Mouse (Mus musculus) liver, embryonic 16.5 days (tissue): Measurements from ENCODE around the gene Klf3. TPM values are rescaled to one million over a fixed set of nuclear protein-coding genes. Genes with fewer than 3 reads are reported as not detected.

ENCODE experiments used
- ATAC-seq: fragments of 200-750 bp; cut with Nextera tagmentation; 2 replicates; pipeline ENCODE4 v1.8.0; 2017; ENCODE audit warnings: low read depth, mild to moderate bottlenecking, moderate number of reproducible peaks, moderate library complexity
- H3K27ac ChIP-seq: fragments of 300-500 bp; sonication (generic); 2 replicates; pipeline ENCODE4 v1.5.1; 2014; ENCODE audit warnings: mild to moderate bottlenecking, low read length
- H3K27me3 ChIP-seq: fragments of 300-500 bp; sonication (generic); 2 replicates; pipeline ENCODE4 v1.6.1; 2014; ENCODE audit warnings: low read depth, low read length, mixed read lengths; ENCODE audit not compliant: control insufficient read depth, insufficient read depth
- H3K36me3 ChIP-seq: fragments of 300-500 bp; sonication (generic); 2 replicates; pipeline ENCODE4 v1.6.1; 2014; ENCODE audit warnings: mild to moderate bottlenecking; ENCODE audit not compliant: control insufficient read depth, insufficient read depth
- H3K4me1 ChIP-seq: fragments of 300-500 bp; sonication (generic); 2 replicates; pipeline ENCODE4 v1.6.1; 2014; ENCODE audit warnings: low read depth, low read length, mixed read lengths; ENCODE audit not compliant: control insufficient read depth
- H3K4me2 ChIP-seq: fragments of 300-500 bp; sonication (generic); 2 replicates; pipeline ENCODE4 v1.6.1; 2014; ENCODE audit warnings: low read depth, low read length, mixed read lengths
- H3K4me3 ChIP-seq: fragments of 300-500 bp; sonication (generic); 2 replicates; pipeline ENCODE4 v1.5.1; 2014; ENCODE audit warnings: low read depth, mild to moderate bottlenecking, low read length
- H3K9ac ChIP-seq: fragments of 300-500 bp; sonication (generic); 2 replicates; pipeline ENCODE4 v1.6.1; 2014; ENCODE audit warnings: low read depth, low read length
- H3K9me3 ChIP-seq: fragments of 300-500 bp; sonication (generic); replicated peaks from 2 replicates; pipeline ENCODE4 v1.6.1; 2016; ENCODE audit warnings: low read length; ENCODE audit not compliant: control insufficient read depth
- WGBS: fragments of 180-500 bp; shearing (Covaris S2); extraction: QIAGEN DNeasy Blood & Tissue Kit; methylation state at CpG from one replicate; pipeline ENCODE4 v1.1.7; 2014; ENCODE audit not compliant: insufficient replicate concordance; 5-methylcytosine and 5-hydroxymethylcytosine counted together
- polyA plus RNA-seq: library from polyadenylated mRNA; unstranded; fragments of >200 nt; fragmentation: Nextera tagmentation; extraction: Ambion mirVana; gene quantifications from 2 replicates; pipeline ENCODE4 v1.2.1, GENCODE M21; 2015

Gene Klf3
- polyA plus RNA-seq, 1 experiment from 2014 or later: 88.9 TPM

DNA sequence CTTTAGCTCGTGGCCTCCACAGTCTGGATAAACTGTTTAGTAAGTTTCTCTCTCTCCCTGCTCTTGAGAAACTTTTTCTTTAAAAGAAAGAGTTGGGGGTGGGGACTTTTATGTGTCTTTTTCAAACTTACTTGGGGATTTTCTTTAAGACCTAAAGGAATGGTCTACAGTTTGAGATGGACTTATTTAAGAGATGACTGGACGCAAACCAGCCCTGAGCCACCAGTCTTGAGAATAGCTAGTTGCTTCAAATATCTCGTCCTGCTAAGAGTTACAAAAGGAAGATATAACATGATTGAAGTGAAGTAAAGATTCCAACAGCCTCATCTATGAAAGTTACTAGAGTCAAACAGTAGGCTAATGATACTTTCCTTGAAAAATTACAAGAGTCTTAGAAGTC, 4.0 kb downstream of the Klf3 start:
- ATAC-seq: no peak
- Histone ChIP-seq H3K27ac (peak overlapping the region; percentile 79), H3K9me3 (no peaks in the 10 kb centered on the region), H3K4me1 (peaks cover 65% of the 10 kb centered on the region), H3K27me3 (no peaks in the 10 kb centered on the region), H3K9ac (peak overlapping the region; percentile 56), H3K36me3 (peaks cover 19% of the 10 kb centered on the region), H3K4me2 (peak overlapping the region; percentile 76), H3K4me3 (peak overlapping the region; percentile 55)
- 40% methylated on average over 3 of the region's 3 CpGs for WGBS

DNA sequence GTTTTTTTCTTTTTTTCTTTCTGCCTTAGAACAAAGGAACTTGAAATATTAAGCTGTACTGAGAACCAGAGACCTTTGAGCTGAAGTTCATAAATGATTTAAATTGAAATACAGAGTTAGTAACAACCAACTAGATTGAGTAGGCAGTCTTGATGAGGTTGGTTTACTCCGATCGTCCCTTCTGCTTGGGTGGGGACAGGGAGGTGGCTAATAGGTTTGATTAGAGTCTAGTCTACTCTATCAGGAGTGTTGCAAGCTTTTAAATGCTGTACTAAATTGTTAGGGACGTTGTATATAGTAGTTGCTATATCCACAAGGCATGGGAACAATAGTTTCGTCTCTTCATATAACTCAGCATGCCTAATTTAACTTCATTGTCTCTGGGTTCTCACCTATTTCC, 4.4 kb downstream of the Klf3 start:
- H3K27ac ChIP-seq: peak overlapping the region; percentile 98
- H3K27me3 ChIP-seq: no peaks in the 10 kb centered on the region
- ATAC-seq: no peak
- H3K4me1 ChIP-seq: peaks cover 61% of the 10 kb centered on the region
- H3K9ac ChIP-seq: peak overlapping the region; percentile 43
- WGBS: 13% methylated on average over 4 of the region's 4 CpGs
- no peaks in the 10 kb centered on the region for H3K9me3 ChIP-seq
- H3K4me2 ChIP-seq: peak overlapping the region; percentile 76
- H3K36me3 ChIP-seq: peaks cover 19% of the 10 kb centered on the region
- H3K4me3 ChIP-seq: peak overlapping the region; percentile 75

DNA sequence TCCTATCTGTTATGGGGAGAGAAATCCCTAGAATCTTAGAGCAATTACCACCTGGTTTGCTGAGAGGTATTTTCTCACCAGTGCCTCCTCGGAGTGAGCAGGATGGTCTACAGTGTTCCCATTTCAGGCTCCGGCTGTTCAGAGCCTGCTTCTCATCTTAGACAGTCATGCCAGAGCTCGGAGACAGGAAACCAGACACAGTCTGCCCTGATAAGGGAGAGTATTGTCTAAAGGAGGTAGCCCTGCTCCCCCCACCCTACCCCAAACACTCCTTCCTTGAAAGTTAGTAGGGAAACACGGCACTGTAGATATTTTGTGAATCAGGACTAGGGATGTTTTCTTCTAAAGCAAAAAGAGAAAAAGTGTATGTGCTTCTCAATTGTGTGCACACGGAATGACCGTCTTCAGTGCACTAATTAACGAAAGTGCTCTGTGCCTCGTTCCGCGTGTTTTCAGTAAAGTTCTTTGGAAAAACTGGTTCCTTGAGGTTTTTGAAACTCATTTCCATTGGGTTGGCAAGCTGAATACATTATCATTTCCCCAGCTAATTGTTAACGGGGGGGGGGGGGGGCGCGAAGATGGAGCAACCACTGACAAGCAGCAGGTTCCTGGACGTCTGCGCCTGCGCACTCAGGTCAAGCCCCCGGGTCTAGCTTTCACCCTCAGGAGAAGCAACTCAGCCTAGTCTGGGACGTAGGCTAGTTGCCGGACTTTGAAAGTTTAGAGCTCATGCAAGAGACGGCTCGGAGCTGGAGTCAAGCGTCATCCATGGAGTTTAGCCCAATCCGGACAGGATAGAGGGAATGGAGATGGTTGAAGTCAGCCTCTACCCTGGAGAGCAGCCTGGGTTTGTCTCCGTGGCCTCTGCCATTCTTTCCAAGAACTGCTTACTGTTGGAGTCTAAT, 5.2 kb downstream of the Klf3 start:
- Histone ChIP-seq H3K4me2 (peak overlapping the region; percentile 76), H3K4me1 (peaks cover 60% of the 10 kb centered on the region), H3K9ac (peak overlapping the region; percentile 43), H3K27me3 (no peaks in the 10 kb centered on the region), H3K27ac (peak overlapping the region; percentile 98), H3K9me3 (no peaks in the 10 kb centered on the region), H3K36me3 (peaks cover 19% of the 10 kb centered on the region), H3K4me3 (peak overlapping the region; percentile 75)
- ATAC-seq: no peak
- 44% methylated on average over 24 of the region's 24 CpGs for WGBS

DNA sequence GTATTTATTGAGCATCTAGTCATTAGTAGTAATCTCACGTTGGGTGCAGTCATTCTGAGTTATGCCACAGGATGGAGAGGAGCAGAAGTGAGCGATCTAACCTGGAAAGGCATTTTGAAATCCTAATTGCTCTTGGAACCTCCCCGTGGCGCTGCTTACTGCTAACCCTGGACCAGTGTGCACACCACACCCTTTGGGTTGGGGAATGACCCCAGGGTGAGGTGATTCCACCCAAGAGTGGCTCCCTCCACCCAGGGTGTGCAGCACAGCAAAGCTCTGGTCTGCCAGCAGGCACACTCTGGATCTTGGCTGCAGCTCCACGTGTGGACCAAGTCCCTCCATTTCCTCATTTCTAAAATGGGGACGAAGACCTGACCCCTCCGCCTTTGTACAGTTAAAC, 6.1 kb downstream of the Klf3 start:
- no peaks in the 10 kb centered on the region for H3K9me3 ChIP-seq
- peak overlapping the region; percentile 98 for H3K27ac ChIP-seq
- peaks cover 22% of the 10 kb centered on the region for H3K36me3 ChIP-seq
- H3K4me1 ChIP-seq: peaks cover 67% of the 10 kb centered on the region
- peak overlapping the region; percentile 76 for H3K4me2 ChIP-seq
- 61% methylated on average over 7 of the region's 7 CpGs for WGBS
- H3K27me3 ChIP-seq: no peaks in the 10 kb centered on the region
- H3K9ac ChIP-seq: peak overlapping the region; percentile 38
- H3K4me3 ChIP-seq: peak overlapping the region; percentile 75
- no peak for ATAC-seq

DNA sequence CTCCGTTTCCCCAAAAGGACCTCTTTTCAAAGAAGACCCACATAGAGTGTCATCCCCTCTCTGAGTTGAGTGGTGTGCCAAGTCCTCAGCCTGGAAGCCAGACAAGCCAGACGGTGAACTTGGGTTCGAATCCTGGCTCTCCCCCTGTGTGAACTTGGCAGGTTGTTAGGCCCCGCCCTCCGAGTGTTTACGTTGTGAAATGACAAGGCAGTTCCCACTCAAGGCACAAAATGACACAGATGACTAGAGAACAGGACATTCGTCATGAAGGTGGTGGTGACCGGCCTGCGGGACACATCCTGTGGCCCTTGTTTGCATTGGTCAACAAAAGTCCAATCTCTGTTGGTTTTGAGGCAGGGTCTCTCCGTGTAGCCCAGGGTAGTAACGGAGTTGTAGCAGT, 6.7 kb downstream of the Klf3 start:
- Histone ChIP-seq H3K27me3 (no peaks in the 10 kb centered on the region), H3K4me1 (peaks cover 73% of the 10 kb centered on the region), H3K4me3 (peak overlapping the region; percentile 75), H3K36me3 (peaks cover 27% of the 10 kb centered on the region), H3K4me2 (peak overlapping the region; percentile 76), H3K9me3 (no peaks in the 10 kb centered on the region), H3K9ac (peak overlapping the region; percentile 77), H3K27ac (peak overlapping the region; percentile 98)
- no peak for ATAC-seq
- WGBS: 65% methylated on average over 11 of the region's 11 CpGs

DNA sequence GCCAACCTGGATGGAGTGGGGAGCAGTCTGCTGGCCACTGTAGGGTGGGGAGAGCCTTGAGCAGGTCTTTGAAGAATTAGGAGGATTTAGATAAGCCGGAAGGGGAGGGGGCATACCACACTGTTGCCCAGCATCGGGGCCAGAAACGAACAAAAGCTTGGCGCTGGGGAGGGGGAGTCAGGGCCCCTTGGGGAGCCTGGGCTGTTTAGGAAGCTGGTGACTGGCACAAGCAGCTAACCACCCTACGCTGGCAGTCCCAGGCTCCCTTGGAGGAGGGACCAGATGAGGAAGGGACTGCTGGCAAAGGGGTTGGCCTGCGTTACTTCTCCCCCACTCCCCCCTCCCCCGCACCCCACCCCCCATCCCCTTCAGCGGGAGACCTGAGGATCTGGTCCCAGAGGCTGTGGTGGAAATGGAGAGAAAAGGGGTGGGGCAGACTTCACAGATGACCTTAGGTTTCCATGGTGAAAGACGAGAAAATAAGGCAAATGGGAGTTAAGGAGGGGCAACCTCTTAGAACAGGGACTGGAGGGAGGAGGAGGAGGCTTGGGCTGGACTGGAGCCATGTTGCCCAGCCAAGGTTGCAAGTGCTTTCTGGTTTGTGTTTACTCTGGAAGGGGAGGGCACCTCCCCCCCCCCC, 7.8 kb downstream of the Klf3 start:
- WGBS: 16% methylated on average over 9 of the region's 9 CpGs
- H3K9ac ChIP-seq: peak overlapping the region; percentile 77
- H3K4me2 ChIP-seq: peak overlapping the region; percentile 76
- H3K4me1 ChIP-seq: peaks cover 78% of the 10 kb centered on the region
- H3K4me3 ChIP-seq: peak overlapping the region; percentile 75
- peak; percentile 14 for ATAC-seq
- no peaks in the 10 kb centered on the region for H3K9me3 ChIP-seq
- peaks cover 39% of the 10 kb centered on the region for H3K36me3 ChIP-seq
- no peaks in the 10 kb centered on the region for H3K27me3 ChIP-seq
- H3K27ac ChIP-seq: peak overlapping the region; percentile 98

DNA sequence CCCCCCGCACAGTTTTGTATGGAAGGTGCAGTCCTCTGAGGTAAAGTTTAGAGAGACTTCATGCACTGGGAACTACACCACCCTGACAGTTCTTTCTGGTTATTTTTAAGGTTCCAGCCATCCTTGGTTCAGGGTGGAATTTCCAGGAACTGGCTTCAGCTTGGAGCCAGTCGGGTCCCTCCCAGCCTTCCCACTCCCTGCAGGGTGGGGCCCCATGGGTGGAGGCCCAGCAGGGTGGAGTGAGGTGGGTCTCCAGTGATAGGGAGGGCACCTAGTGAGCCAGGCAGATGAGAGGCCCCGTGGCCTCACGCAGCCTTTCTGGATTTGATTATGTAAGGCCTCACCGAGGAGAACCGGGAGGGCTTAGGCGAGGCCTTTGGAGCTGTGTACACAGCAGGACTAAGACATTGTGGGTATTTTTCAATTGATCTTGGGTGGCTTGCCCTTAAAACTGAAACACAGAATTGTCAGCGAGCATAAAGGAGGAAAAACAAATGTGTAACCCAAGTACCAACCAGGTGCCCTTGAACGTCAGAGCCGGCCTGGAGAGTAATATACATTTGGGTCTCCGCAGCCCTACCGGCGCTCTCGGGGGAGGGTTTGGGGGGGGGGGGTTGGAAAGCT, 8.4 kb downstream of the Klf3 start:
- peak; percentile 93 for ATAC-seq
- peak overlapping the region; percentile 75 for H3K4me3 ChIP-seq
- H3K27ac ChIP-seq: peak overlapping the region; percentile 98
- H3K9ac ChIP-seq: peak overlapping the region; percentile 77
- peaks cover 76% of the 10 kb centered on the region for H3K4me1 ChIP-seq
- 4% methylated on average over 13 of the region's 14 CpGs for WGBS
- no peaks in the 10 kb centered on the region for H3K9me3 ChIP-seq
- peaks cover 42% of the 10 kb centered on the region for H3K36me3 ChIP-seq
- H3K4me2 ChIP-seq: peak overlapping the region; percentile 76
- H3K27me3 ChIP-seq: no peaks in the 10 kb centered on the region

DNA sequence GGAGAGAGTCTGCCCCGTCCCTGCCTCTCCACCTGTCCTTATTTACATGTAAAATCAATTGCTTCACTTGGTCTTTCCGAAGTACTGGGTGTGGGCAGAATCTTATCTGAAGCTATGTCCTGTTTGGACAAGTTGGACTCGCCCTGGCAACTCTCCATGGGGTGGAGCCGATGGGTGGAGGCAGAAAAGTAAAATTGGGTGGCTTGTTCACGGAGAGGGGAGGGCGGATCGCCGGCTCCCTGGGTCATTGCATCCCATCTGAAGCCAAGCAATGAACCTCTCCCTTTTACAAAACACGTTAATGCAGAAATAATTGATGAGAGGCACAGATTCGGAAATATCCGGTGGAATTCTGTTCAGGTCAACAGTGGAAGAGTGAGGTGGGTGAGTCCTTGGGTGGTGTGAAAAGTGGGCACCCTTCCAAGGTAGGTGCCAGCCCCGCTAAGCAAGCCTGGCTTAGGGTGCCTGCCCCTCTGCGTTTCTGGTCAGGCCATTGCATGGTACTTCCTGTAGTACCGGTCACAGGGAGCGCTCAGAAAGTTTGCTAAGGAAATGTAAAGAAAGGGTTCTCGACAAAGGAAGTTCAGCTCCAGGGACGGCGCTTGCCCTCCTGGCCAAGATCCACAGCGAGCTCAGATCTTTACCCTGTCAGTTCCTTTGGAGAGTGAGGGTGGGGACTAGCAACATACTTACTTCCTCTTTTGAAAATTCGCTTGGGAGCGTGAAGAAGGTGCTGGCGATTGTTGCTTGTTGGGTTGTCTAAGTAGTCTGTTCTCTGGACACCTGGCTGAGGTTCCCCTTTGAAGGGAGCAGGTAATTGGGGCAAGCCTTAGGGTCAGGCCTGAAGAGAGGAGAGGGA, 9.2 kb downstream of the Klf3 start:
- peak; percentile 77 for ATAC-seq
- H3K27ac ChIP-seq: peak overlapping the region; percentile 98
- H3K9me3 ChIP-seq: no peaks in the 10 kb centered on the region
- peaks cover 77% of the 10 kb centered on the region for H3K4me1 ChIP-seq
- H3K4me3 ChIP-seq: peak overlapping the region; percentile 75
- no peaks in the 10 kb centered on the region for H3K27me3 ChIP-seq
- WGBS: under 1% methylated on average over 22 of the region's 22 CpGs
- H3K4me2 ChIP-seq: peak overlapping the region; percentile 76
- H3K36me3 ChIP-seq: peaks cover 49% of the 10 kb centered on the region
- peak overlapping the region; percentile 77 for H3K9ac ChIP-seq
